Mouse (Mus musculus): ENCODE data around the gene Tmem260. TPM values are rescaled to one million over a fixed set of nuclear protein-coding genes. Genes with fewer than 3 reads are reported as not detected.

The Tmem260 gene
- 28.8 TPM for total RNA-seq (2023)

GRCm38 (mm10) chr14:48445984-48446683 lies at the start of gene Tmem260:
Gene Tmem260, plus strand, starts transcription at chr14:48446124.

Other genes starting within 250 kb of the Tmem260 start
- not detected for gene Otx2, start 227.7 kb downstream of the Tmem260 start, total RNA-seq (2023)

Measured in CD4-positive naive resting alpha-beta T cell, adult 76 days (primary cell).